Mouse (Mus musculus) thymus, adult 18-20 months (tissue): Measurements from ENCODE around the gene 4931422A03Rik.
A peak's percentile ranks its signal among the peaks of the same experiment; 100 is the strongest.
"Not testable (repeated sequence)": the region's sequence is repeated elsewhere in the genome, so short reads cannot be mapped to it uniquely, and the experiment has no call there.

Experiments
- DNase-seq, 2 experiments: peaks; one replicate each; pipeline ENCODE4 v3.0.0; 2022; ENCODE audit warnings: mixed read lengths in 2 of 2

4931422A03Rik gene

GRCm38 (mm10) chr2:104028139-104028723, at the start of gene 4931422A03Rik:
Gene 4931422A03Rik (minus strand): TSS chr2:104028361.
- DNase-seq = no peak

DNA sequence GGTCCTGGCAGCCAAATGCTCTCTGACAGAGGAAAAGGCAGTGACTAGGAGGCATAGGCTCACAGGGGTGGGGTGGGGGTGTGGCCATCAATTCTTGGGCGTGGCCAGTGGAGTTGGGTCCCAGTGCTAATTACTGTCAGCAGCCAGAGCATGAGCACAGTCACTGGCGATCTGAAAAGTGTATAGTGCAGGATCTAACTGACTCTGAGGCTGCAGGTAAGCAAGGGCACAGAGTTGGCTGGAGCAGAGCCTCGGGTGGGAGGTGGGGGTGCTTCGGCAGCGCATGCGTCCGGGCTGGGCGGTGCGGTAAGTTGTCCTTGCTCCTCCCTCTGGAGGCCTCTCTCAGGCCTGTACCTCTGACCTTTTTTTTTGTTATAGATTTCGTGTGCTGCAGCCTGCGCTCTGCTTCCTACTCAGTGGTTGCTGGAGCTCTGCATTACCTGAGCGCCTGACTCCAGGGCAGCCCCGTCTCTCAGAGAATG, 41.6 kb upstream of the 4931422A03Rik start, which contains the start of gene Cd59b:
Cd59b (plus strand) TSS at position 146 of the 482 bp plus-strand sequence.
- peak; percentile 25 to 29 for DNase-seq

- DNase-seq = not testable (repeated sequence)
Measured at GRCm38 (mm10) chr2:104068450-104068849, 40.3 kb upstream of the 4931422A03Rik start, which contains the start of gene Gm10799. Gene Gm10799 (minus strand): TSS chr2:104068550.

GRCm38 (mm10) chr2:104065526-104065925, 37.4 kb upstream of the 4931422A03Rik start, which contains the start of gene Gm10912:
Gene Gm10912 (plus strand): TSS chr2:104065826.
- not testable (repeated sequence) for DNase-seq

GRCm38 (mm10) chr2:104064152-104064551, 36.0 kb upstream of the 4931422A03Rik start:
- DNase-seq = no peak

- no peak for DNase-seq
Measured at GRCm38 (mm10) chr2:104062665-104063064, 34.5 kb upstream of the 4931422A03Rik start.

DNA sequence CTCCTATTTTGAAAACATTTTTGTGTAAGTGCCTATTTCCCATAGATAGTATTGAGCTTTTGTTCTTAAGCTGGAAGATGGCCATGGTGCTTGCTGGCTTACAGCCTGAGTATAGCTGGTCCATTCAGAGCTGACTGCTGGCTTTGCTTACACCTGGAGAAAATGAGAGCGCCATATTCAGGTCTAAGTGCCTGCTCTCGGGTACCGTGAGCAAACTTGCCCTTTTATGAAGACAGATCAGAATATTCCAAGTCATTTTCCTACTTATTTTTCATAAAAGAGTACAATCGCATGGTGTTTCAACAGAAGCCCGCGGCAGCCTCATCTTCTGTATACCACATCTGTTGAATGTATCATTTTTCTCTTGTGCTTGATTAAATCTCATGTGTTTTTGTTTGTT, 32.8 kb upstream of the 4931422A03Rik start:
- no peak for DNase-seq

GRCm38 (mm10) chr2:104059786-104060185, 31.6 kb upstream of the 4931422A03Rik start:
- no peak for DNase-seq

- DNase-seq = no peak
Measured at GRCm38 (mm10) chr2:104058954-104059353, 30.8 kb upstream of the 4931422A03Rik start.

- no peak for DNase-seq
Measured at GRCm38 (mm10) chr2:104058381-104058780, 30.2 kb upstream of the 4931422A03Rik start.

DNA sequence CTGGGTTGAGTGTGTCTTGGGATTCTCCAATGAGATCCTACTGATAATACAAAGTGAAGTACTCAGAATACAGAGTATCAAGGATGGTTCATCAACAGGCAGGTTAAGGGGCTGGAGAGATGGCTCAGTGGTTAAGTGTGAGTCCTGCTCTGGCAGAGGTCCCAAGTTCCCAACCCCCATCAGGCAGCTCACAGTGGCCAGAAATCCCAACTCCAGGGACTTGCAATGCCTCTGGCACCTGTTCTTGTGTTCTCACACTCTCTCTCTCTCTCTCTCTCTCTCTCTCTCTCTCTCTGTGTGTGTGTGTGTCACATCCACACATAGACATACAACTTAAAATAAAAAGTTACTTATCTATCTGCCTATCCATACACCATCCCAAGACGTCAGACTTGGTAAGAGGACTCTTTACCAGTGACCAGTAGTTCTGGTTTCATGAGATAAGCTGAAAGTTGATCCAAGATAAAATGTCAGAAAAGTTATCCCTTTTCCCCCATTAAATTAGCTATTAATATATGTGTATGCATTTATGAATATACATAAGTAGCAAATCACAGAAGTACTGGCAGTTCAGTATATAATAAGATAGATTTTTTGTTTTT, 16.4 kb upstream of the 4931422A03Rik start:
- no peak for DNase-seq

- DNase-seq = no peak
Measured at GRCm38 (mm10) chr2:104043624-104044478, 15.7 kb upstream of the 4931422A03Rik start.

- DNase-seq = no peak
Measured at GRCm38 (mm10) chr2:104042766-104043165, 14.6 kb upstream of the 4931422A03Rik start.

GRCm38 (mm10) chr2:104041632-104042031, 13.5 kb upstream of the 4931422A03Rik start:
- no peak for DNase-seq

DNA sequence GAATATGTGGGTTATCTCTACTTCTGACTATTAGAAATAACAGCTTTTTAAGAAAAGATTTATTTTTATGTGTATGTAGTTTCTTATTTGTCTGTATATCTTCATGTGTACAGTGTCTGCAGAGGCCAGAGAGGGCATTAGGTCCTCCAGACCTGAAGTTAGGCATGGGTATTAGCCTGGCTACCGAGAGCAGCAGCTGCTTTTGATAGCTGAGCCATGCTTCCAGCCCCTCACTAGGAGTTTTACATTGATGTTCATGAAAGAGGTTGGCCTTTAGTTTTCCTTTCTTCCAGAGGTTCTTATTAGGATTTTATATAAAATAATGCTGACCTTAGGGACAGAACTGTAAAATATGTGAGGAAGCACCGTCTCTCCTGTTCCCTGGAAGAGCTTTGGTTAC, 10.1 kb upstream of the 4931422A03Rik start:
- no peak for DNase-seq

DNA sequence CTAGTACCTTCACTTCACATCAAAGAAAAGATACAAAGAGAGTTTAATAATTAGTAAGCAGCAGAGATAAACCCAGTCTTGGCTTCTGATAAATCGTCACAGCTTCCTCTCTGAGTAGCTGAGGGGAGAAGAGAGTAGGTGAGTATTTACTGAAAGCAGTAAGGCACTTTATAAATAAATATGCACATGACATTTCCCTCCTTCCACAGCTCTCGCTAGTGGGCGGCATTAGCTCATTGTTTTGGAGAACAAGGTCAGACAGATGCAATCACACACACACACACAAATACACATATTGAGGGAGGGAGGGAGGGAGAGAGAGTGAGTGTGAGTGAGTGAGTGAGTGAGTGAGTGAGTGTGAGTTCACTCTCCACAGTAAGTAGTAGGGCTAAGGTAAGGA, 8.2 kb upstream of the 4931422A03Rik start:
- DNase-seq = no peak

- DNase-seq = no peak
Measured at GRCm38 (mm10) chr2:104035595-104035994, 7.4 kb upstream of the 4931422A03Rik start.

GRCm38 (mm10) chr2:104034832-104035472, 6.8 kb upstream of the 4931422A03Rik start:
- DNase-seq = peak; percentile 9 to 12

DNA sequence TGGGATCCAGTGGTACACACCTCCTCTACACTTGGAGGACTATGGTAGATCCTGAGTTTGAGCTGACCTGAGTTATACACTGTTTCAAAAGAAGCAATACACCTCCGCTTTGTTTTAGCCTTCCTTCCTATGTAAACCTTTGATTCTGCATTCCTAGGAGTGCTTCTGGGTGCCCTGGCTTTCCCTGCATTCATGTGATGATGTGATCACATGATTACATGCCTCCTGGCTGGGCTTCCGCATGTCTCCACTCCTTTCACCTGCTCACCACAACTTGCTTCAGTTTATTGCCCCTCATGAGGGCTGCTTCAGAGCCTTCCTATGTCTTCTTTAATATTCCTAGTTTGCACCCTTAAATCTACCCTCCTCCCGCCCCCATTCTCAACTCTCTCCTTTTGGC, 3.9 kb upstream of the 4931422A03Rik start:
- no peak for DNase-seq

DNA sequence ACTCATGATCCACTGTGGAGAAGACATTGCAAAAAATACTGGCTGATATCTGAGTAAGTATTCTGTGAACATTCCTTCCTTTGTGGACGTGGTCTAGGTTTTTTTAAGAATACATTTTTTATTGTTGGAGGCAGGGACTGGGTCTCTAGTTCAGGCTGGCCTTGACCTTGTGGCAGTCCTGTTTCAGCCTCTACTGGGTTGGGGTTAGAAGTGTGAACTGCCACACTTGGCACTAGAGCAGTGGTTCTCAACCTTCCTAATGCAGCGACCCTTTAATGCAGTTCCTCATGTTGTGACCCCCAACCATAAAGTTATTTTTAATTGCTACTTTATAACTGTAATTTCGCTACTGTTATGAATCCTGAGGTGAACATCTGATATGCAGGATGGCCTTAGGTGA, 2.2 kb upstream of the 4931422A03Rik start:
- DNase-seq = no peak

- no peak for DNase-seq
Measured at GRCm38 (mm10) chr2:104029074-104029473, 913 bp upstream of the 4931422A03Rik start.

DNA sequence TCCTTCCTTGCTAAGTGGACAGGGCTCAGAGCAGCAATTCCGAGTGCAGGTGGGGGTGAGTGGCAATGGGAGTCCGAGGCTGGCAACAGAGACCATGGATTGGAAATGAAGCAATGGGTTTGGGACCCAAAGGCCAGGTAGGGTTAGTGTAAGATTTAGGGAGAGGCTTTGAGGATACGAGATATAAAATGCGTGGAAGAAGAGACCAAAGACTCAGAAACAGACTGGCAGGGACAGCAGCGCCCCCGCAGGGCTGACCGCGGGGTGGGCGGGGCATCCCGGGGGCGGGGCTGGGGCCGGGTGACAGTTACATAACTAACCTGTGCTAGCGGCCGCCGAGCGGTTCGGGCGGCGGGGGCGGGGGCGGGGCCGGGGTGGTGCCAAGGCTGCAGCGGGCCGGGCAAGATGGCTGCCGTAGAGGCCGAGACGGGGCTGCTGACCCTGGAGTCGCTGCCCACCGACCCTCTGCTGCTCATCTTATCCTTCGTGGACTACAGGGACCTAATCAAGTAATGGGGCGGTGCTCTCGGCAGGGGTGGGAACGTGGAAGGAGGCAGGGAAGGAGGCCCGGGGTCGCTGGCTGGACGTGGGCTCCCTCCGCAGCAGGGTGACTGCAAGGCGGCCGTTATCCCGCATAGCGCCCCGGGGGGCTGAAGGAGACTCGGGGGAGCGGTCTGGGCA, 563 bp downstream of the 4931422A03Rik start, which contains the start of gene Fbxo3:
Fbxo3 (plus strand) TSS at position 264 of the 681 bp plus-strand sequence.
- peak; percentile 84 for DNase-seq
